ENCODE assay signal across 11 mouse cellular contexts in the genomic region with DNA sequence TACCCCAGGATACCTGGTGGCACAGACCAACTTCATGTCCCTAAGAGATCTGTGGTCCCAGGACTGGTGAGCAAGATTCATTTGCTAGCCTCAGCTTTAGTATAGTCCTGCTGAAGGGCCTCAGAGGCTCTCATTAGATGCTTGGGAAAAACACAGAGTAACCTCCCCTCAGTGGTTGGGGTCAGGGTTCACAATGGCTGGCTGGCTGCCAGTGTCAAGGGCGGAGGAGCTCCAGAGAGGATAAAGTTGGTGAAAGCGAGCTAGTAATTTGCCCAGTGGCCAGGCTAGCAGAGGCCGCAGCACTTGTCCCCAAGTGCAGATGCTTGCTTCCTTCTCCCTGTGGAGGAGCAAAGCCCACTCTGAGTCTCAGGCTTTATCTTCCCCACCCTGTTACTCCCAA.
DNase-seq lines count a peak whose midpoint lies in the region; ATAC-seq lines count a peak whose summit lies in the region.
"Had no signal": no experiment of that assay in that cellular context is flagged by ENCODE, and none has a peak within 500 bp of the region (broad histone marks: within the 10 kb centered on the region; RNA-seq: fewer than 3 reads in every experiment).

No protein-coding gene starts in this region.

- H3K9ac ChIP-seq in forebrain, embryonic 15.5 days (replicated peaks): no peak overlapping the region
- no peak overlapping the region for H3K9ac ChIP-seq in liver, embryonic 13.5 days
- H3K9ac ChIP-seq: neural tube, embryonic 12.5 days had no signal

- peaks cover 24% of the 10 kb centered on the region for H3K4me1 ChIP-seq in forebrain, embryonic 10.5 days
- peaks cover 14% of the 10 kb centered on the region for H3K4me1 ChIP-seq in forebrain, embryonic 15.5 days
- no peaks in the 10 kb centered on the region for H3K4me1 ChIP-seq in liver, embryonic 13.5 days (replicated peaks)

- ATAC-seq in forebrain, embryonic 15.5 days (replicated peaks): no peak
- peak; percentile 51 for ATAC-seq in liver, embryonic 13.5 days (ENCODE audit: low read depth)

- peak; percentile 20 for DNase-seq in forebrain, embryonic 10.5 days (ENCODE audit: extremely low spot score, low spot score)
- DNase-seq in Muller cell, postnatal 12 days (ENCODE audit: inconsistent ontology term): peak; percentile 23
- peak; percentile 79 for DNase-seq in kidney, adult 11 months
- peak; percentile 2 for DNase-seq in liver, embryonic 13.5 days
- DNase-seq in MN1 (ENCODE audit: low spot score): no peak
- DNase-seq in urinary bladder, postnatal 25 days (ENCODE audit: low spot score): no peak
- no peak for DNase-seq in cerebellum, adult 11-12 months
- DNase-seq: cerebellum, adult 9-10 months; lung, adult 18-20 months had no signal

- H3K4me2 ChIP-seq in forebrain, embryonic 15.5 days (replicated peaks): no peak overlapping the region
- H3K4me2 ChIP-seq in liver, embryonic 13.5 days: no peak overlapping the region
- H3K4me2 ChIP-seq: neural tube, embryonic 12.5 days had no signal

- H3K9me3 ChIP-seq in forebrain, embryonic 10.5 days: no peaks in the 10 kb centered on the region
- H3K9me3 ChIP-seq in forebrain, embryonic 15.5 days: no peaks in the 10 kb centered on the region
- H3K9me3 ChIP-seq in liver, embryonic 13.5 days (replicated peaks): no peaks in the 10 kb centered on the region
- H3K9me3 ChIP-seq: neural tube, embryonic 12.5 days had no signal

- H3K36me3 ChIP-seq in forebrain, embryonic 10.5 days (replicated peaks): no peaks in the 10 kb centered on the region
- no peaks in the 10 kb centered on the region for H3K36me3 ChIP-seq in forebrain, embryonic 15.5 days
- H3K36me3 ChIP-seq in liver, embryonic 13.5 days: no peaks in the 10 kb centered on the region
- H3K36me3 ChIP-seq: neural tube, embryonic 12.5 days had no signal

- 51% methylated on average over 3 of the region's 3 CpGs for whole genome bisulfite sequencing in forebrain, embryonic 10.5 days
- 41% methylated on average over 3 of the region's 3 CpGs for WGBS in forebrain, embryonic 15.5 days
- WGBS in liver, embryonic 13.5 days (ENCODE audit: insufficient replicate concordance): 52% methylated on average over 3 of the region's 3 CpGs

- no peak overlapping the region for H3K4me3 ChIP-seq in forebrain, embryonic 10.5 days
- no peak overlapping the region for H3K4me3 ChIP-seq in forebrain, embryonic 15.5 days
- no peak overlapping the region for H3K4me3 ChIP-seq in liver, embryonic 13.5 days (replicated peaks)
- H3K4me3 ChIP-seq: neural tube, embryonic 12.5 days had no signal

- H3K27me3 ChIP-seq in forebrain, embryonic 10.5 days (ENCODE audit: poor library complexity, severe bottlenecking): peaks cover 9% of the 10 kb centered on the region; the same call in 1 of the 2 replicates
- no peaks in the 10 kb centered on the region for H3K27me3 ChIP-seq in forebrain, embryonic 15.5 days
- no peaks in the 10 kb centered on the region for H3K27me3 ChIP-seq in liver, embryonic 13.5 days

- peak overlapping the region; percentile 40; the same call in 1 of the 2 replicates for H3K27ac ChIP-seq in forebrain, embryonic 10.5 days
- H3K27ac ChIP-seq in forebrain, embryonic 15.5 days (replicated peaks): no peak overlapping the region
- no peak overlapping the region for H3K27ac ChIP-seq in liver, embryonic 13.5 days
- H3K27ac ChIP-seq: neural tube, embryonic 12.5 days had no signal

Comparison
In these comparisons a context has a peak if more than half of its experiments do, and no peak if none do; other contexts are left out.
1. DNase-seq: peak in forebrain, embryonic 10.5 days (single experiment), Muller cell, postnatal 12 days (single experiment), kidney, adult 11 months (single experiment) and liver, embryonic 13.5 days (single experiment); none in MN1 (single experiment), urinary bladder, postnatal 25 days (single experiment) and cerebellum, adult 11-12 months (single experiment).